Mouse (Mus musculus): ENCODE results near the gene Olfr1423.

- TF ChIP-seq CTCF (IDR thresholded peaks at IDR 0.05; ENCODE audit: borderline replicate concordance, extremely low read depth, insufficient read depth, insufficient read length) (no peak), POLR2A (IDR thresholded peaks at IDR 0.05; ENCODE audit: borderline replicate concordance, extremely low read depth, insufficient read depth, insufficient read length, poor library complexity, severe bottlenecking) (no peak)
Measured at GRCm38 (mm10) chr19:12004216-12005008, 36.7 kb downstream of the Olfr1423 start.
